Mouse (Mus musculus): ENCODE data around the gene Prrt1. TPM values are rescaled to one million over a fixed set of nuclear protein-coding genes. Genes with fewer than 3 reads are reported as not detected.

Prrt1 gene
- polyA plus RNA-seq, 1 experiment from 2014 or later = 2.4 TPM

DNA sequence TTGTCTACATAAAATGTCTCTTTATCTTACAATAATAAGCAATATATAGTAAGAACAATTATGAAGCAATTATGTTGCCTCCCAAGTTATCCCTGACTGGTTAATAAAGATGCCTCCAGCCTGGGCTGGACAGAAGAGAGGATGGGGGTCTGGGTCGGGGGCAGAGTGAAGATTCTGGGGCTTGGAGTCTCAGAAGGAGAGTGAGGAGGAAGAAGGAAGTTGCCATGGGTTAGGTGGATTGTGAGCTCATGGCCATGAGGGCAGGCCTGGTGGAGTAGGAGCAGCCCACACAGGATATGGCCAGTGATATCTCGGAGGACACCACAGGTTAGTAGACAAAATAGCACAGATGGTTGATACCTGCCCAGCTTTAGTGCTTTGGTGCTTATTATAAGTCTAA is 28.8 kb downstream of the Prrt1 start:
- H3K9ac ChIP-seq (ENCODE audit: low read length) = no peak overlapping the region
- H3K9me3 ChIP-seq (ENCODE audit: control insufficient read depth, low read length) = no peaks in the 10 kb centered on the region
- H3K27ac ChIP-seq (ENCODE audit: low read depth, low read length) = no peak overlapping the region
- H3K36me3 ChIP-seq (ENCODE audit: control insufficient read depth, insufficient read depth, low read length) = peaks cover 1% of the 10 kb centered on the region
- peaks cover 3% of the 10 kb centered on the region; the same call in 1 of the 2 replicates for H3K4me1 ChIP-seq (ENCODE audit: control insufficient read depth, insufficient read depth, low read length)
- DNase-seq (ENCODE audit: low spot score, missing footprints) (no peak), ATAC-seq (ENCODE audit: low FRiP score) (no peak)
- H3K4me2 ChIP-seq = no peak overlapping the region
- WGBS = 79% methylated on average over 2 of the region's 2 CpGs
- no peak overlapping the region for H3K4me3 ChIP-seq (ENCODE audit: low read depth, low read length)
- no peaks in the 10 kb centered on the region; the same call in 1 of the 2 replicates for H3K27me3 ChIP-seq (ENCODE audit: control insufficient read depth, insufficient read depth, low read length)

GRCm38 (mm10) chr17:34658591-34658990 is 29.3 kb downstream of the Prrt1 start:
- Histone ChIP-seq H3K4me1 (ENCODE audit: control insufficient read depth, insufficient read depth, low read length) (peaks cover 3% of the 10 kb centered on the region; the same call in 1 of the 2 replicates), H3K27ac (ENCODE audit: low read depth, low read length) (no peak overlapping the region), H3K9me3 (ENCODE audit: control insufficient read depth, low read length) (no peaks in the 10 kb centered on the region), H3K4me2 (no peak overlapping the region), H3K36me3 (ENCODE audit: control insufficient read depth, insufficient read depth, low read length) (no peaks in the 10 kb centered on the region), H3K4me3 (ENCODE audit: low read depth, low read length) (no peak overlapping the region), H3K27me3 (ENCODE audit: control insufficient read depth, insufficient read depth, low read length) (no peaks in the 10 kb centered on the region; the same call in 1 of the 2 replicates), H3K9ac (ENCODE audit: low read length) (no peak overlapping the region)
- no peak for ATAC-seq (ENCODE audit: low FRiP score)
- 87% methylated on average over 3 of the region's 3 CpGs for WGBS
- DNase-seq (ENCODE audit: low spot score, missing footprints) = no peak

GRCm38 (mm10) chr17:34659181-34659896 is 30.0 kb downstream of the Prrt1 start:
- Histone ChIP-seq H3K27ac (ENCODE audit: low read depth, low read length) (no peak overlapping the region), H3K4me1 (ENCODE audit: control insufficient read depth, insufficient read depth, low read length) (peaks cover 3% of the 10 kb centered on the region; the same call in 1 of the 2 replicates), H3K9ac (ENCODE audit: low read length) (no peak overlapping the region), H3K27me3 (ENCODE audit: control insufficient read depth, insufficient read depth, low read length) (no peaks in the 10 kb centered on the region; the same call in 1 of the 2 replicates), H3K4me2 (no peak overlapping the region), H3K4me3 (ENCODE audit: low read depth, low read length) (no peak overlapping the region), H3K9me3 (ENCODE audit: control insufficient read depth, low read length) (no peaks in the 10 kb centered on the region), H3K36me3 (ENCODE audit: control insufficient read depth, insufficient read depth, low read length) (no peaks in the 10 kb centered on the region)
- ATAC-seq (ENCODE audit: low FRiP score) = no peak
- 72% methylated on average over 12 of the region's 12 CpGs for WGBS
- no peak for DNase-seq (ENCODE audit: low spot score, missing footprints)

DNA sequence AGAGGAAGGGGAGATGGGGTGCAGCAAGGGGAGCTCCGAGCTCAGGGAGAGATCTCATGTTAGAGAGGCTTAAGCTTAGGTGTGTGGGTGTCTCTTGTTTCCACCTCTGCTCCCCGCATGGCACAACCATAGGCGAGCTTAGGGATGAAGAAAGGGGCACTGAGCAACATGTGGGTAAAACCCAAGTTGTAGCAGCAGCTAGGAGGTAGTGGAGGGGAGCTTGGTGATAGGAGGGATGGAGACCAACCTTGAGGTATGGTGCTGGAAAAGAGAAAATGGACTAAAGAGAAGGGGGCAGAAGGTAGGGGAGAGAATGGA is 30.5 kb downstream of the Prrt1 start:
- no peak overlapping the region for H3K4me2 ChIP-seq
- no peak overlapping the region for H3K9ac ChIP-seq (ENCODE audit: low read length)
- H3K9me3 ChIP-seq (ENCODE audit: control insufficient read depth, low read length) = no peaks in the 10 kb centered on the region
- H3K4me3 ChIP-seq (ENCODE audit: low read depth, low read length) = no peak overlapping the region
- ATAC-seq (ENCODE audit: low FRiP score) (no peak), DNase-seq (ENCODE audit: low spot score, missing footprints) (no peak)
- no peaks in the 10 kb centered on the region; the same call in 1 of the 2 replicates for H3K27me3 ChIP-seq (ENCODE audit: control insufficient read depth, insufficient read depth, low read length)
- no peaks in the 10 kb centered on the region for H3K36me3 ChIP-seq (ENCODE audit: control insufficient read depth, insufficient read depth, low read length)
- WGBS = 63% methylated on average over 3 of the region's 3 CpGs
- peaks cover 3% of the 10 kb centered on the region; the same call in 1 of the 2 replicates for H3K4me1 ChIP-seq (ENCODE audit: control insufficient read depth, insufficient read depth, low read length)
- no peak overlapping the region for H3K27ac ChIP-seq (ENCODE audit: low read depth, low read length)

DNA sequence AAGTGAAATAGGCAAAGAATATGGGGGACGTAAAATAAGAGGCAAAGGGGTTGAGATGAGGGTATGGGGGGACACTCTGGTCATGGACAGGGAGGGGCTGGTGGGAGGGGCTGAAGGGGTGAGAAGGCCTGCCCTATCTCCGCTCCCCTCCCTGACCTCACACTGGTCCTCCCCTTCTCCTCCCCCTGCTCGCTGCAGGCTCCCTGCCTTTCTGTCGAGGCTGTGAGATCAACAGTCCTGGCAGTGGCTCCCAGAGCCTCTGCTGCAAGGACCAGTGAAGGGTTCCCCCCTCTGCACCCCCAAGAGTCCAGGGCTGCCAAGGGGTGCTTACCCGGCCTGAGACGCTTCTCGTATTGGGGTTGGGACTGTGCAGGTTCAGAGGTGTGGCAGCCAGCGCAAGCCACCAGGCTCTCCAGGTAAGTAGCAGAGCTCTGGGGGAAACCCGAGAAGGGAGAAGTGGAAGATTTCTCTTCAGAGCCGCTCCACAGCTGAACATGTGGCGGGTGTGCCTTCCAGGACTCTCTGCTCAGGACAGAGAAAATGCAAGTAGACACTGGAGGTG is 31.0 kb downstream of the Prrt1 start:
- Histone ChIP-seq H3K9me3 (ENCODE audit: control insufficient read depth, low read length) (no peaks in the 10 kb centered on the region), H3K4me3 (ENCODE audit: low read depth, low read length) (no peak overlapping the region), H3K4me1 (ENCODE audit: control insufficient read depth, insufficient read depth, low read length) (peaks cover 3% of the 10 kb centered on the region; the same call in 1 of the 2 replicates), H3K9ac (ENCODE audit: low read length) (no peak overlapping the region; the same call in 1 of the 2 replicates), H3K27me3 (ENCODE audit: control insufficient read depth, insufficient read depth, low read length) (no peaks in the 10 kb centered on the region; the same call in 1 of the 2 replicates), H3K4me2 (no peak overlapping the region), H3K27ac (ENCODE audit: low read depth, low read length) (no peak overlapping the region), H3K36me3 (ENCODE audit: control insufficient read depth, insufficient read depth, low read length) (no peaks in the 10 kb centered on the region)
- 43% methylated on average over 10 of the region's 11 CpGs for WGBS
- DNase-seq (ENCODE audit: low spot score, missing footprints) (no peak), ATAC-seq (ENCODE audit: low FRiP score) (no peak)

GRCm38 (mm10) chr17:34661121-34661591 is 31.8 kb downstream of the Prrt1 start:
- Histone ChIP-seq H3K4me2 (no peak overlapping the region), H3K9ac (ENCODE audit: low read length) (no peak overlapping the region), H3K27ac (ENCODE audit: low read depth, low read length) (no peak overlapping the region), H3K36me3 (ENCODE audit: control insufficient read depth, insufficient read depth, low read length) (no peaks in the 10 kb centered on the region), H3K4me1 (ENCODE audit: control insufficient read depth, insufficient read depth, low read length) (peaks cover 3% of the 10 kb centered on the region; the same call in 1 of the 2 replicates), H3K27me3 (ENCODE audit: control insufficient read depth, insufficient read depth, low read length) (no peaks in the 10 kb centered on the region; the same call in 1 of the 2 replicates), H3K9me3 (ENCODE audit: control insufficient read depth, low read length) (no peaks in the 10 kb centered on the region), H3K4me3 (ENCODE audit: low read depth, low read length) (no peak overlapping the region)
- ATAC-seq (ENCODE audit: low FRiP score) = no peak
- WGBS = 10% methylated on average over 19 of the region's 19 CpGs
- no peak for DNase-seq (ENCODE audit: low spot score, missing footprints)

DNA sequence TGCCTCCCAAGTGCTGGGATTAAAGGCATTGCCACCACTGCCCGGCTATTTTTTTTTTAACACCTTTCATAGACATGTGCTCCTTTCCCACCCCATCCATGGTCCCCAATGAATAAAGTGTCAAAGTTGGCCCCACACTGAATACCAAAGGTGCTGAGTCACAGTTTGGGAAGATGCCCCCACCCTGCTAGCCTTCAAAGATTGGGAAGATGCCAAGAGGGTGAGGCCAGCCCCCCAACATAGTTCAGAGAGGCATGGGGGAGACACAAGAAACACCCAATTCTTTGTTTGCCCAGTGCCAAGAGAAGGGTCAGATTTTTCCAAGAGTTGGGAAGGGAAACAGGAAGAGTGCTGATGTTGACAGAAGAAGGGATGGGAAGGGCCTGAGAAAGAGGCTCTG is 33.1 kb downstream of the Prrt1 start:
- DNase-seq (ENCODE audit: low spot score, missing footprints) (no peak), ATAC-seq (ENCODE audit: low FRiP score) (no peak)
- Histone ChIP-seq H3K4me2 (no peak overlapping the region), H3K36me3 (ENCODE audit: control insufficient read depth, insufficient read depth, low read length) (no peaks in the 10 kb centered on the region), H3K27ac (ENCODE audit: low read depth, low read length) (no peak overlapping the region), H3K4me1 (ENCODE audit: control insufficient read depth, insufficient read depth, low read length) (no peaks in the 10 kb centered on the region; the same call in 1 of the 2 replicates), H3K4me3 (ENCODE audit: low read depth, low read length) (no peak overlapping the region), H3K27me3 (ENCODE audit: control insufficient read depth, insufficient read depth, low read length) (no peaks in the 10 kb centered on the region; the same call in 1 of the 2 replicates), H3K9ac (ENCODE audit: low read length) (no peak overlapping the region), H3K9me3 (ENCODE audit: control insufficient read depth, low read length) (no peaks in the 10 kb centered on the region)
- WGBS = 81% methylated on average over 1 of the region's 1 CpGs

- no peaks in the 10 kb centered on the region for H3K36me3 ChIP-seq (ENCODE audit: control insufficient read depth, insufficient read depth, low read length)
- no peaks in the 10 kb centered on the region for H3K9me3 ChIP-seq (ENCODE audit: control insufficient read depth, low read length)
- WGBS = 88% methylated on average over 8 of the region's 8 CpGs
- H3K4me2 ChIP-seq = no peak overlapping the region
- ATAC-seq (ENCODE audit: low FRiP score) = no peak
- H3K27ac ChIP-seq (ENCODE audit: low read depth, low read length) = no peak overlapping the region
- no peaks in the 10 kb centered on the region; the same call in 1 of the 2 replicates for H3K4me1 ChIP-seq (ENCODE audit: control insufficient read depth, insufficient read depth, low read length)
- H3K9ac ChIP-seq (ENCODE audit: low read length) = no peak overlapping the region
- H3K4me3 ChIP-seq (ENCODE audit: low read depth, low read length) = no peak overlapping the region
- no peak for DNase-seq (ENCODE audit: low spot score, missing footprints)
- H3K27me3 ChIP-seq (ENCODE audit: control insufficient read depth, insufficient read depth, low read length) = no peaks in the 10 kb centered on the region; the same call in 1 of the 2 replicates
Measured at GRCm38 (mm10) chr17:34662978-34663377, 33.6 kb downstream of the Prrt1 start.

- Histone ChIP-seq H3K27me3 (ENCODE audit: control insufficient read depth, insufficient read depth, low read length) (no peaks in the 10 kb centered on the region; the same call in 1 of the 2 replicates), H3K4me2 (no peak overlapping the region), H3K27ac (ENCODE audit: low read depth, low read length) (no peak overlapping the region), H3K9me3 (ENCODE audit: control insufficient read depth, low read length) (no peaks in the 10 kb centered on the region), H3K4me1 (ENCODE audit: control insufficient read depth, insufficient read depth, low read length) (no peaks in the 10 kb centered on the region; the same call in 1 of the 2 replicates), H3K4me3 (ENCODE audit: low read depth, low read length) (no peak overlapping the region), H3K36me3 (ENCODE audit: control insufficient read depth, insufficient read depth, low read length) (no peaks in the 10 kb centered on the region), H3K9ac (ENCODE audit: low read length) (no peak overlapping the region)
- DNase-seq (ENCODE audit: low spot score, missing footprints) (no peak), ATAC-seq (ENCODE audit: low FRiP score) (no peak)
- WGBS = 46% methylated on average over 1 of the region's 1 CpGs
Measured at GRCm38 (mm10) chr17:34663558-34663957, 34.2 kb downstream of the Prrt1 start.

Measured in midbrain, embryonic 11.5 days (tissue).